Comparison of ENCODE assay signal across 12 mouse cellular contexts in genomic region chr8:114878449-114879276, GRCm38 (mm10).
DNase-seq lines count a peak whose midpoint lies in the region; ATAC-seq lines count a peak whose summit lies in the region.
"Had no signal": no experiment of that assay in that cellular context is flagged by ENCODE, and none has a peak within 500 bp of the region (broad histone marks: within the 10 kb centered on the region; RNA-seq: fewer than 3 reads in every experiment).

No protein-coding gene starts in this region.

- no peak overlapping the region for H3K27ac ChIP-seq in neural tube, embryonic 15.5 days (replicated peaks)
- H3K27ac ChIP-seq: stomach, postnatal 0 days had no signal

- ATAC-seq in erythroid progenitor cell, adult 5-6 weeks (replicated peaks; ENCODE audit: low FRiP score, poor library complexity, severe bottlenecking): peak; percentile 68
- peak; percentile 45 for ATAC-seq in megakaryocyte-erythroid progenitor cell, adult 5-6 weeks (replicated peaks; ENCODE audit: low FRiP score, low TSS enrichment, poor library complexity, severe bottlenecking)
- no peak for ATAC-seq in neural tube, embryonic 15.5 days (ENCODE audit: low FRiP score)

- H3K4me2 ChIP-seq in neural tube, embryonic 15.5 days: no peak overlapping the region

- peaks cover 24% of the 10 kb centered on the region for H3K4me1 ChIP-seq in neural tube, embryonic 15.5 days

- peaks cover 5% of the 10 kb centered on the region for H3K27me3 ChIP-seq in neural tube, embryonic 15.5 days (replicated peaks)

- no peak overlapping the region for H3K4me3 ChIP-seq in neural tube, embryonic 15.5 days (replicated peaks)

- no peak overlapping the region for H3K9ac ChIP-seq in neural tube, embryonic 15.5 days (replicated peaks)

- H3K9me3 ChIP-seq in neural tube, embryonic 15.5 days (replicated peaks): no peaks in the 10 kb centered on the region

- DNase-seq in 416B (ENCODE audit: low read depth): peak; percentile 2
- peak; percentile 22 for DNase-seq in CD4-positive helper T cell, adult 2 months (ENCODE audit: low read depth, low spot score)
- DNase-seq in adrenal gland, postnatal 14 days: no peak
- DNase-seq in adrenal gland, postnatal 25 days: no peak
- DNase-seq: gastrocnemius, postnatal 36 days; heart, postnatal 14 days; kidney, adult 11 months; right cerebral cortex, postnatal 14 days had no signal

- WGBS in neural tube, embryonic 15.5 days: 70% methylated on average over 14 of the region's 14 CpGs

- H3K36me3 ChIP-seq in neural tube, embryonic 15.5 days: no peaks in the 10 kb centered on the region

Comparison
In these comparisons a context has a peak if more than half of its experiments do, and no peak if none do; other contexts are left out.
1. DNase-seq: peak in 416B (single experiment) and CD4-positive helper T cell, adult 2 months (single experiment); none in adrenal gland, postnatal 14 days (single experiment) and adrenal gland, postnatal 25 days (single experiment).